Mouse (Mus musculus): ENCODE data around the gene Cwc15.

Gene Cwc15

GRCm38 (mm10) chr9:14547584-14548365 lies 47.4 kb downstream of the Cwc15 start:
- DNase-seq (ENCODE audit: low read depth): no peak

- DNase-seq (ENCODE audit: low read depth): no peak
Observed at GRCm38 (mm10) chr9:14548366-14548761, 47.9 kb downstream of the Cwc15 start.

GRCm38 (mm10) chr9:14558332-14558731 lies 57.9 kb downstream of the Cwc15 start:
- no peak for DNase-seq (ENCODE audit: low read depth)

GRCm38 (mm10) chr9:14559430-14559829 lies 59.0 kb downstream of the Cwc15 start:
- DNase-seq (ENCODE audit: low read depth): no peak

GRCm38 (mm10) chr9:14559996-14560395 lies 59.6 kb downstream of the Cwc15 start:
- no peak for DNase-seq (ENCODE audit: low read depth)
